Mouse (Mus musculus) liver, embryonic 13.5 days (tissue): Measurements from ENCODE around the gene Vcan. TPM values are rescaled to one million over a fixed set of nuclear protein-coding genes. Genes with fewer than 3 reads are reported as not detected.

Experiments
- ATAC-seq: fragments of 200-750 bp; cut with Nextera tagmentation; 2 replicates; pipeline ENCODE4 v1.8.0; 2017; ENCODE audit warnings: low read depth, mild to moderate bottlenecking, moderate number of reproducible peaks, moderate library complexity
- DNase-seq: peaks from one replicate; pipeline ENCODE4 v3.0.0; 2022
- H3K27ac ChIP-seq: fragments of 300-500 bp; sonication (generic); 2 replicates; pipeline ENCODE4 v1.5.1; 2015; ENCODE audit warnings: moderate library complexity, mild to moderate bottlenecking, inconsistent platforms
- H3K27me3 ChIP-seq: fragments of 300-500 bp; sonication (generic); 2 replicates; pipeline ENCODE4 v1.6.1; 2015; ENCODE audit warnings: mild to moderate bottlenecking, inconsistent platforms
- H3K36me3 ChIP-seq: fragments of 300-500 bp; sonication (generic); 2 replicates; pipeline ENCODE4 v1.6.1; 2015; ENCODE audit warnings: mild to moderate bottlenecking, inconsistent platforms
- H3K4me1 ChIP-seq: fragments of 300-500 bp; sonication (generic); replicated peaks from 2 replicates; pipeline ENCODE4 v1.6.1; 2015; ENCODE audit warnings: inconsistent platforms
- H3K4me2 ChIP-seq: fragments of 300-500 bp; sonication (generic); 2 replicates; pipeline ENCODE4 v1.6.1; 2015; ENCODE audit warnings: inconsistent platforms, mild to moderate bottlenecking, moderate library complexity
- H3K4me3 ChIP-seq: fragments of 300-500 bp; sonication (generic); replicated peaks from 2 replicates; pipeline ENCODE4 v1.5.1; 2015; ENCODE audit warnings: mild to moderate bottlenecking, inconsistent platforms
- H3K9ac ChIP-seq: fragments of 300-500 bp; sonication (generic); 2 replicates; pipeline ENCODE4 v1.6.1; 2015; ENCODE audit warnings: mild to moderate bottlenecking, inconsistent platforms
- H3K9me3 ChIP-seq: fragments of 300-500 bp; sonication (generic); replicated peaks from 2 replicates; pipeline ENCODE4 v1.6.1; 2016; ENCODE audit warnings: inconsistent platforms
- WGBS: fragments of 180-500 bp; shearing (Covaris S2); methylation state at CpG from one replicate; pipeline ENCODE4 v1.1.7; 2015; ENCODE audit not compliant: insufficient replicate concordance; 5-methylcytosine and 5-hydroxymethylcytosine counted together
- polyA plus RNA-seq: library from polyadenylated mRNA; unstranded; fragments of >200 nt; fragmentation: Nextera tagmentation; extraction: Ambion mirVana; gene quantifications from 2 replicates; pipeline ENCODE4 v1.2.1, GENCODE M21; 2015

The Vcan gene
- polyA plus RNA-seq, 1 experiment from 2014 or later, result 1.8 TPM

- Histone ChIP-seq H3K9me3 (no peaks in the 10 kb centered on the region), H3K4me3 (no peak overlapping the region), H3K4me2 (no peak overlapping the region), H3K36me3 (no peaks in the 10 kb centered on the region), H3K4me1 (no peaks in the 10 kb centered on the region), H3K27ac (no peak overlapping the region), H3K9ac (no peak overlapping the region), H3K27me3 (no peaks in the 10 kb centered on the region)
- DNase-seq (no peak), ATAC-seq (no peak)
- WGBS, result 64% methylated on average over 2 of the region's 2 CpGs
Observed at GRCm38 (mm10) chr13:89661688-89662087, 80.6 kb downstream of the Vcan start.

- no peak for DNase-seq
- H3K9ac ChIP-seq, result no peak overlapping the region
- H3K27me3 ChIP-seq, result no peaks in the 10 kb centered on the region
- 83% methylated on average over 11 of the region's 11 CpGs for WGBS
- H3K9me3 ChIP-seq, result no peaks in the 10 kb centered on the region
- H3K4me3 ChIP-seq, result no peak overlapping the region
- no peak for ATAC-seq
- H3K36me3 ChIP-seq, result no peaks in the 10 kb centered on the region
- no peaks in the 10 kb centered on the region for H3K4me1 ChIP-seq
- H3K4me2 ChIP-seq, result no peak overlapping the region
- H3K27ac ChIP-seq, result no peak overlapping the region
Observed at GRCm38 (mm10) chr13:89657046-89657445, 85.3 kb downstream of the Vcan start.

- no peaks in the 10 kb centered on the region for H3K9me3 ChIP-seq
- ATAC-seq, result no peak
- no peak overlapping the region for H3K4me2 ChIP-seq
- no peak for DNase-seq
- no peaks in the 10 kb centered on the region for H3K27me3 ChIP-seq
- H3K4me3 ChIP-seq, result no peak overlapping the region
- H3K9ac ChIP-seq, result no peak overlapping the region
- no peak overlapping the region for H3K27ac ChIP-seq
- H3K4me1 ChIP-seq, result no peaks in the 10 kb centered on the region
- WGBS, result 45% methylated on average over 2 of the region's 2 CpGs
- H3K36me3 ChIP-seq, result no peaks in the 10 kb centered on the region
Observed at GRCm38 (mm10) chr13:89653279-89653678, 89.0 kb downstream of the Vcan start.

- no peak overlapping the region for H3K27ac ChIP-seq
- H3K4me3 ChIP-seq, result no peak overlapping the region
- no peaks in the 10 kb centered on the region for H3K36me3 ChIP-seq
- no peaks in the 10 kb centered on the region for H3K4me1 ChIP-seq
- H3K9ac ChIP-seq, result no peak overlapping the region
- no peak overlapping the region for H3K4me2 ChIP-seq
- DNase-seq (no peak), ATAC-seq (no peak)
- no peaks in the 10 kb centered on the region for H3K27me3 ChIP-seq
- 21% methylated on average over 1 of the region's 1 CpGs for WGBS
- no peaks in the 10 kb centered on the region for H3K9me3 ChIP-seq
Observed at GRCm38 (mm10) chr13:89652773-89653172, 89.5 kb downstream of the Vcan start.

GRCm38 (mm10) chr13:89645589-89645988 is 96.7 kb downstream of the Vcan start:
- Histone ChIP-seq H3K27ac (no peak overlapping the region), H3K4me1 (no peaks in the 10 kb centered on the region), H3K4me2 (no peak overlapping the region), H3K36me3 (no peaks in the 10 kb centered on the region), H3K9ac (no peak overlapping the region), H3K4me3 (no peak overlapping the region), H3K27me3 (no peaks in the 10 kb centered on the region), H3K9me3 (no peaks in the 10 kb centered on the region)
- 72% methylated on average over 2 of the region's 2 CpGs for WGBS
- DNase-seq, result no peak
- no peak for ATAC-seq

GRCm38 (mm10) chr13:89637012-89637411 is 105.3 kb downstream of the Vcan start:
- Histone ChIP-seq H3K27me3 (no peaks in the 10 kb centered on the region), H3K4me3 (no peak overlapping the region), H3K9ac (no peak overlapping the region), H3K36me3 (no peaks in the 10 kb centered on the region), H3K4me1 (no peaks in the 10 kb centered on the region), H3K4me2 (no peak overlapping the region), H3K27ac (no peak overlapping the region), H3K9me3 (no peaks in the 10 kb centered on the region)
- DNase-seq (no peak), ATAC-seq (no peak)
- 51% methylated on average over 3 of the region's 3 CpGs for WGBS

GRCm38 (mm10) chr13:89634137-89634683 is 108.1 kb downstream of the Vcan start:
- WGBS, result 26% methylated on average over 4 of the region's 4 CpGs
- no peak overlapping the region for H3K4me3 ChIP-seq
- ATAC-seq (no peak), DNase-seq (no peak)
- no peaks in the 10 kb centered on the region for H3K4me1 ChIP-seq
- no peak overlapping the region for H3K27ac ChIP-seq
- no peaks in the 10 kb centered on the region for H3K27me3 ChIP-seq
- H3K9ac ChIP-seq, result no peak overlapping the region
- H3K4me2 ChIP-seq, result no peak overlapping the region
- no peaks in the 10 kb centered on the region for H3K9me3 ChIP-seq
- no peaks in the 10 kb centered on the region for H3K36me3 ChIP-seq

- Histone ChIP-seq H3K4me2 (no peak overlapping the region), H3K36me3 (no peaks in the 10 kb centered on the region), H3K9ac (no peak overlapping the region), H3K9me3 (no peaks in the 10 kb centered on the region), H3K4me1 (no peaks in the 10 kb centered on the region), H3K27me3 (no peaks in the 10 kb centered on the region), H3K4me3 (no peak overlapping the region), H3K27ac (no peak overlapping the region)
- ATAC-seq (no peak), DNase-seq (no peak)
- WGBS, result 61% methylated on average over 3 of the region's 3 CpGs
Observed at GRCm38 (mm10) chr13:89619064-89619463, 123.2 kb downstream of the Vcan start.

GRCm38 (mm10) chr13:89607399-89607798 is 134.9 kb downstream of the Vcan start:
- ATAC-seq, result no peak
- no peak overlapping the region for H3K27ac ChIP-seq
- no peaks in the 10 kb centered on the region for H3K36me3 ChIP-seq
- H3K4me1 ChIP-seq, result no peaks in the 10 kb centered on the region
- H3K9me3 ChIP-seq, result no peaks in the 10 kb centered on the region
- 70% methylated on average over 3 of the region's 3 CpGs for WGBS
- no peak overlapping the region for H3K4me2 ChIP-seq
- H3K27me3 ChIP-seq, result no peaks in the 10 kb centered on the region
- no peak for DNase-seq
- H3K9ac ChIP-seq, result no peak overlapping the region
- no peak overlapping the region for H3K4me3 ChIP-seq

Other genes starting within 250 kb of the Vcan start
- gene Hapln1, start 202.7 kb downstream of the Vcan start, polyA plus RNA-seq, result 0.27 and 0.79 TPM in 2 replicates